Comparison of ENCODE assay signal across 8 mouse cellular contexts in the genomic region with DNA sequence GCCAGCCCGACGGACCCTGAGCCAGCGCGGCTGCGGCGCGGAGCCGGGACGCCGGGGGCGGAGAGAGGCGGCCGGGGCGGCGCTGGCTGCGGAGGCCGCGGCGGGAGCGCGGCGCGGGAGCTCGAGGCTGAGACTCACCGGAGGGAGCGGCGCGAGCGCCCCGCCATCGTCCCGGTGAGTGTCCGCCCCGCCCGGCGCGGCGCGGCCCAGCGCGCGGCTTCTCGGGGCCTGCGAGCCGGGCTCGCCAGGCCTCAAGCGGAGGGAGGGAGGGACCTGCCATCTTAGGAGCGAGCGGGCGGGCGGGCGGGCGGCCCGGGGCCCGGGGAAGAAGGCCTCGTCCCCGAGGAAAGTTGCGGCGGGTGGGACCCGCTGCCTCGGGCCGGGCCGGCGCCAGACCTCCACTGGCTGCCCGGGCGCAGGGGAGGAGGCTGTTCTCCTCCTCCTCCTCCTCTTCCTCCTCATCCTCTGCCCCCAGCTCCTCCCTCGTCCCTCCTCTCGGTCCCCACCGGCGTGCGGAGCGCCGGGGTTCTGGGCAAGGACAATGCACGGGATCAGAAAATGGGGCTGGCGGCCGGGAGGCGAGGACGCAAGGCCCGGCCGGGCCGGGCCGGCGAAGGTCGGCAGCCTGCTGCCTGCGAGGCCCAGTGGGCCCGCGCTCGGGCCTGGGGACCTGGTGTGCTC. TPM values are rescaled to one million over a fixed set of nuclear protein-coding genes. Genes with fewer than 3 reads are reported as not detected.
A peak's percentile ranks its signal among the peaks of the same experiment; 100 is the strongest.
DNase-seq lines count a peak whose midpoint lies in the region; ATAC-seq and TF ChIP-seq lines count a peak whose summit lies in the region.

No protein-coding gene starts in this region.

- peak overlapping the region; percentile 93 for H3K27ac ChIP-seq in embryonic fibroblast, embryonic 13.5 days (ENCODE audit: insufficient read depth, low read length)
- peak overlapping the region; percentile 100 for H3K27ac ChIP-seq in heart, embryonic 11.5 days (ENCODE audit: low read depth, low read length)
- peak overlapping the region; percentile 100 for H3K27ac ChIP-seq in kidney, embryonic 15.5 days
- peak overlapping the region; percentile 100 for H3K27ac ChIP-seq in liver, embryonic 13.5 days

- peak overlapping the region; percentile 100 for H3K9ac ChIP-seq in heart, embryonic 11.5 days (ENCODE audit: low read depth, low read length)
- peak overlapping the region; percentile 100 for H3K9ac ChIP-seq in kidney, embryonic 15.5 days
- H3K9ac ChIP-seq in liver, embryonic 13.5 days = peak overlapping the region; percentile 99

- no peaks in the 10 kb centered on the region for H3K36me3 ChIP-seq in heart, embryonic 11.5 days (ENCODE audit: control insufficient read depth, insufficient read depth, low read length)
- H3K36me3 ChIP-seq in kidney, embryonic 15.5 days = no peaks in the 10 kb centered on the region
- H3K36me3 ChIP-seq in liver, embryonic 13.5 days = no peaks in the 10 kb centered on the region
- H3K36me3 ChIP-seq in splenic B cell, adult 2 months (ENCODE audit: control insufficient read depth, insufficient read depth, low read length, poor library complexity, severe bottlenecking) = no peaks in the 10 kb centered on the region

- TF ChIP-seq CTCF in embryonic fibroblast, embryonic 13.5 days (IDR thresholded peaks at IDR 0.05; ENCODE audit: borderline replicate concordance, insufficient read depth, low read length) = no peak

- WGBS in heart, embryonic 11.5 days (ENCODE audit: insufficient replicate concordance) = under 1% methylated on average over 43 of the region's 88 CpGs
- WGBS in kidney, embryonic 15.5 days = under 1% methylated on average over 46 of the region's 88 CpGs
- WGBS in liver, embryonic 13.5 days (ENCODE audit: insufficient replicate concordance) = under 1% methylated on average over 40 of the region's 88 CpGs

- H3K4me3 ChIP-seq in embryonic fibroblast, embryonic 13.5 days (ENCODE audit: insufficient read depth, low read length) = peak overlapping the region; percentile 85
- H3K4me3 ChIP-seq in heart, embryonic 11.5 days (ENCODE audit: low read depth, low read length) = peak overlapping the region; percentile 72
- peak overlapping the region; percentile 95 for H3K4me3 ChIP-seq in kidney, embryonic 15.5 days (replicated peaks)
- H3K4me3 ChIP-seq in liver, embryonic 13.5 days (replicated peaks) = peak overlapping the region; percentile 99

- 0 out of 2 replicates have a peak, but pooled peaks have one; percentile 10 for ATAC-seq in heart, embryonic 11.5 days (replicated peaks; ENCODE audit: insufficient number of reproducible peaks, low FRiP score, low TSS enrichment)
- ATAC-seq in kidney, embryonic 15.5 days (replicated peaks; ENCODE audit: low FRiP score) = peak; percentile 31; the same call in 1 of the 2 replicates
- peak; percentile 58 for ATAC-seq in liver, embryonic 13.5 days (ENCODE audit: low read depth)

- no peaks in the 10 kb centered on the region for H3K9me3 ChIP-seq in heart, embryonic 11.5 days (replicated peaks; ENCODE audit: control insufficient read depth, low read length)
- no peaks in the 10 kb centered on the region for H3K9me3 ChIP-seq in kidney, embryonic 15.5 days (replicated peaks)
- H3K9me3 ChIP-seq in liver, embryonic 13.5 days (replicated peaks) = no peaks in the 10 kb centered on the region

- peak; percentile 40 to 57 for DNase-seq in left cerebral cortex, adult 18-20 months (ENCODE audit: low spot score in 2 of 2)
- DNase-seq in left cerebral cortex, adult 11 months (ENCODE audit: low spot score) = no peak
- DNase-seq in liver, embryonic 13.5 days = peak; percentile 60
- DNase-seq in naive thymus-derived CD4-positive, alpha-beta T cell, adult 2 months (ENCODE audit: low read depth) = peak; percentile 66
- peak; percentile 48 for DNase-seq in splenic B cell, adult 2 months (ENCODE audit: low read depth, low spot score)

- H3K4me2 ChIP-seq in heart, embryonic 11.5 days = peak overlapping the region; percentile 83
- peak overlapping the region; percentile 70 for H3K4me2 ChIP-seq in kidney, embryonic 15.5 days
- H3K4me2 ChIP-seq in liver, embryonic 13.5 days = peak overlapping the region; percentile 82

- peaks cover 16% of the 10 kb centered on the region for H3K4me1 ChIP-seq in embryonic fibroblast, embryonic 13.5 days (ENCODE audit: control insufficient read depth, insufficient read depth, low read length)
- peaks cover 29% of the 10 kb centered on the region for H3K4me1 ChIP-seq in heart, embryonic 11.5 days (ENCODE audit: control insufficient read depth, insufficient read depth, low read length)
- H3K4me1 ChIP-seq in kidney, embryonic 15.5 days = peaks cover 43% of the 10 kb centered on the region
- H3K4me1 ChIP-seq in liver, embryonic 13.5 days (replicated peaks) = peaks cover 51% of the 10 kb centered on the region

- TF ChIP-seq POLR2A in embryonic fibroblast, embryonic 13.5 days (IDR thresholded peaks at IDR 0.05; ENCODE audit: low read depth, low read length) = peak; percentile 66

- no peaks in the 10 kb centered on the region for H3K27me3 ChIP-seq in heart, embryonic 11.5 days (ENCODE audit: control insufficient read depth, insufficient read depth, low read length)
- no peaks in the 10 kb centered on the region for H3K27me3 ChIP-seq in kidney, embryonic 15.5 days
- H3K27me3 ChIP-seq in liver, embryonic 13.5 days = no peaks in the 10 kb centered on the region
- H3K27me3 ChIP-seq in splenic B cell, adult 2 months (ENCODE audit: control insufficient read depth, insufficient read depth, low read length, poor library complexity, severe bottlenecking) = no peaks in the 10 kb centered on the region

RNA-seq across cellular contexts. Expression of gene Dyrk1a, which starts 0.7 kb away (rescaled TPM):
- total RNA-seq in left cerebral cortex, adult 18-20 months (2021) = 10 to 100 TPM; 94.8 to 96.3 TPM
- polyA plus RNA-seq in embryonic fibroblast, embryonic 13.5 days (2011; ENCODE audit: insufficient read length, low read depth, missing spikeins) = 46.2 and 50.5 TPM in 2 replicates
- polyA plus RNA-seq in heart, embryonic 11.5 days (2014; fragmentation: Nextera tagmentation; extraction: Ambion mirVana) = 9.0 and 11.6 TPM in 2 replicates
- polyA plus RNA-seq in kidney, embryonic 15.5 days (2015; fragmentation: Nextera tagmentation; extraction: Ambion mirVana) = 8.7 and 9.7 TPM in 2 replicates
- polyA plus RNA-seq in liver, embryonic 13.5 days (2015; fragmentation: Nextera tagmentation; extraction: Ambion mirVana) = 5.2 and 5.3 TPM in 2 replicates

RNA-seq across cellular contexts. Expression of gene Vps26c, which starts 43.9 kb away (rescaled TPM):
- total RNA-seq in left cerebral cortex, adult 18-20 months (2021) = 10 to 100 TPM; 32.9 to 35.5 TPM
- 46.2 and 59.6 TPM in 2 replicates for polyA plus RNA-seq in embryonic fibroblast, embryonic 13.5 days (2011; ENCODE audit: insufficient read length, low read depth, missing spikeins)
- polyA plus RNA-seq in heart, embryonic 11.5 days (2014; fragmentation: Nextera tagmentation; extraction: Ambion mirVana) = 47.4 and 54.6 TPM in 2 replicates
- polyA plus RNA-seq in kidney, embryonic 15.5 days (2015; fragmentation: Nextera tagmentation; extraction: Ambion mirVana) = 56.4 and 59.3 TPM in 2 replicates
- polyA plus RNA-seq in liver, embryonic 13.5 days (2015; fragmentation: Nextera tagmentation; extraction: Ambion mirVana) = 22.2 and 24.2 TPM in 2 replicates
